Mouse (Mus musculus): ENCODE measurements around the gene Pappa. TPM values are rescaled to one million over a fixed set of nuclear protein-coding genes. Genes with fewer than 3 reads are reported as not detected.

The Pappa gene
- total RNA-seq, 2 experiments from 2014 or later: 1.1 to 1.2 TPM

- DNase-seq (ENCODE audit: extremely low spot score in 1 of 2, low spot score in 1 of 2): no peak
These were observed 197.4 kb downstream of the Pappa start for GRCm38 (mm10) chr4:65321340-65321739.

DNA sequence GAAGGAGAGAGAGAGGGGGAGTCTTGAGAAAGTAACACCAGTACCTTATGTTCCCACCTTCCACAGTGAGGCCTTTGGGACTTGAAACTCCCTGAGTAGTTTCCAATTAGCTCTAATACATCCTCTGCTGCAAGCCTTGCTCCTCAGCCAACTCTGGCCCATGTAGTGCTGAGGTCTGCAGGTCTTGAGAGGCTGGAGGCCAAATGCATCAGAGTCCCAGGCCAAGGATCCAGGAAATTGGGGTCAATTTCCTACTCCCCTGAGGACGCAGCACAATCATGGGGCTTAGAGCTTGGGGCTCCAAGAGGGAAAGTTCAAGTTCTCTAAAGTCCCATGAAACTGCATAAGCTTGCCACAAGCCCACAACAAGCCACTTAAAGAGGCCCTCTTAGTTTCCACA, 198.0 kb downstream of the Pappa start:
- no peak for DNase-seq (ENCODE audit: extremely low spot score in 1 of 2, low spot score in 1 of 2)

- no peak for DNase-seq (ENCODE audit: extremely low spot score in 1 of 2, low spot score in 1 of 2)
These were observed 201.8 kb downstream of the Pappa start for GRCm38 (mm10) chr4:65325816-65326215.

GRCm38 (mm10) chr4:65328486-65329308, 204.7 kb downstream of the Pappa start:
- no peak for DNase-seq (ENCODE audit: extremely low spot score in 1 of 2, low spot score in 1 of 2)

DNA sequence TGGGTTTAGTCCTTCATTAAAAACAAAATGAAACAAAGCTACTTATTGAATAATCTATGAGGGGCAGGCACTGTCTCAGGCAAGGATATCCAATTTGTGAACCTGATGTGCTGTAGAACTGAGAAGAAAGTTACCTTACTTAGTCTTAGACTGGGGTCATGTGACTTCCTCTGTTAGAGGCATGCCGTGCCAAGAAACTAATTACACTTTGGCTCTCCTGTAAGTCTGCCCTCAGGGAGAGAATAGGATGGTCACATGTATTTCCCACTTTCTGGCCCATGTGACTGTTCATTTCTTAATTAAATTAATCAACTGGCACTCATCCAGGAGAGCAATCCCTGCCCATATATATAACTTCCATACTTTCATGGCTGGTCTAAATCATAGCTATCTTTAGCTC, 209.7 kb downstream of the Pappa start:
- DNase-seq (ENCODE audit: extremely low spot score in 1 of 2, low spot score in 1 of 2): no peak

- DNase-seq (ENCODE audit: extremely low spot score in 1 of 2, low spot score in 1 of 2): no peak
These were observed 217.8 kb downstream of the Pappa start for GRCm38 (mm10) chr4:65341766-65342165.

DNA sequence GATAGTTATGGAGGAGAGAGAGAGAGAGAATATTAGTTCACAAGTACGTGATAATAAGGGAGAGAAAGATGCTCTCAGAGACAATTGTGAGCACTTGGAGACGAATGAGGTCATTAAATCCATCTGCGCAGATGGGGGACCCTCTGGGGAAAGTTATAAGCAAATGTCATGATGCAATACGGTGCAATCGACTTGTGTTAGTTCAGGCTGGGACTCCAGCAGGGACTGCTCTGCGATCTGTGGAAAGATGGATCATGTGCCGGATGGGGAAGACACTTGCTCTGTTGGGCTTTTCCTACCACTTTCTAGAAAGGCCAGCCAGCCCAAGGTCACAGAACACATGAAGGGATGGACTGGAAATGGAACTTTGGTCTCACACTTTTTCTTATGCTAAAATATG, 226.5 kb downstream of the Pappa start:
- DNase-seq (ENCODE audit: extremely low spot score in 1 of 2, low spot score in 1 of 2): no peak

DNA sequence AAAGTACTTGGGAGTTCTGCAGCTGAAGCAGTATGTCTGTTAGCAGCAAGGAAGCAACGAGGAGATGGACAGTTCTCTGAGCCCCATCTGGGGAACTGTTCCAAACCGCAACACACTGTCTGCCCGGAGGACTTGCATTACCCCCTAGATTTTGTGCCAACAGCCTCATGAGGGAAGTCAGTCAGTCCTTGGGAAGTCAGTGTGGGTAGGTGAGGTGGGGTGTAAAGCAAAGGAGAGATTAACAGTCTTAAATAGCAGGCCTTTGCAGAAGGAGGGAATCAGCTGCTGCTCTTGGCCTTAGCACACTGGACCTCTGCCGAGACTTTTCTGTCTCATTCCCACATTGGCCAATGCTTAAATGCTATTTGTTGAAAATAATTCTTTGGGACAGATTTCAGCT, 230.6 kb downstream of the Pappa start:
- DNase-seq (ENCODE audit: extremely low spot score in 1 of 2, low spot score in 1 of 2): no peak

- no peak for DNase-seq (ENCODE audit: extremely low spot score in 1 of 2, low spot score in 1 of 2)
These were observed 243.2 kb downstream of the Pappa start for GRCm38 (mm10) chr4:65367135-65367534.

DNA sequence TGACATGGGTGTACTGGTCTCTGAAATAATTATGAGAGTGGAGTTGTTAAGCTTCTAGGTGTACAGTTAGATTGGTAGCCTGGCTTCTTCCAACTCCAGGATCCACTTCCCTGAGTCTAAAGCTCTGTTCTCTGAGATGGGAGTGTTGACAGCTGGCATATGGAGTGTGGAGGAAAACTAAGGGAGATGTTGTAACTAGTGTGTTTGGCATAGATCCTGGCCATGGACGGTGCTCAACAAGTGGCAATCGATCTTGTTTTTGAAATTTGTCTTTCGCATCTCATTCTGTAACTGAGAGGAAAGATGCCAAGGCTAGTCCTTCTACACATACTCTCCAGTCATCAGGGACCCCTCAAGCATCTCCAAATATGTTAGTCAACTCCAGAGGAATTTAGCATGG, 248.8 kb downstream of the Pappa start:
- no peak for DNase-seq (ENCODE audit: extremely low spot score in 1 of 2, low spot score in 1 of 2)

DNA sequence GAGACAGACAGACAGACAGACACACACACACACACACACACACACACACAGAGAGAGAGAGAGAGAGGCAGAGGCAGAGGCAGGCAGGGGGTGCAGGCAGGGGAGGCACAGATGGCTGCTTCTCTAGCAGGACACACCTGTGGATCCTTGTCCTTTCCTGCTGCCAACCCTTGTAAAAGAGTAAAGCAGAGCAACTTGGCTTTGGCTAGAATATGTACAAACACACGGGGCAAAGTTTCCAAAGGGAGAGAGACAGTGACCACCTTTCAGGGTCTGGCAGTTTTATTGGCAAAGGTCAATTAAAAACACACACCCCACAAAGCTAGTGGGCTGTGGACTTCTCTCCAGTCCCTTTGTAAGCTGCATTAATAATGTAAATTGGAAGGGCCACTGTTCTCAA, 249.9 kb downstream of the Pappa start:
- no peak for DNase-seq (ENCODE audit: extremely low spot score in 1 of 2, low spot score in 1 of 2)

DNA sequence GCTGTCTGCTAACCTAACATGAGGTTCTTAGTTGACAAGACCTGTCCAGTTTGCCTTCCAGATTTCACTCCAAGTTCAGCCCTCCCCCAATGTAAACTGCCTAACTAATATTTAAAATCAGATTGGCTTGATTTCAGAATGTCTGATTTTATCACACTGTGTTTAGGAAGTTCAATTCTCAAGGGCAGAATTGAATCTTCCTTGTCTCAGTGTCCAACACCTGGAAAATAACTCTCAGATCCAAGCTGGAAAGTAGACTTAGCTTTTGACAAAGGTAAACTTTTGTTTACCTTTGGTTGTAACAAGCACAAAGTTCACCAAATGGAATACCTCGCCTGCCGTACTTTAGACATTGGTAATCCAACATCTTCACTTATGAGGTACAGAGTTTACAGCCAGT, 252.6 kb downstream of the Pappa start:
- no peak for DNase-seq (ENCODE audit: extremely low spot score in 1 of 2, low spot score in 1 of 2)

DNA sequence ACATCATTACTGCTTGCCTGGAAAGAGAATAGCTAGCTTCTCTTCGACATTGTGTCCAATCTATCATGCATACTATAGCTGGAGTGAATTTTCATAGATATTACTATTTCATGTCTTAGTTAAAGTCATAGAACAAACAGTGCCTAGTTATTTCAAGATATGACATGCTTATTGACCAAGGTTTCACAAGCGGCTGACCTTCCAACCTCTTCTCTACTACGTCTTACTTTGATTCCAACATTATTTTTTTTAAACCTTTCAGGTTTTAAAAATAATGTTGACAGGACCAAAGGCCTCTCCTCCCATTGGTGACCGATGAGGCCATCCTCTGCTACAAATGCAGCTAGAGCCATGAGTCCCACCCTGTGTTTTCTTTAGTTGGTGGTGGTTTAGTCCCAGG, 255.5 kb downstream of the Pappa start:
- DNase-seq (ENCODE audit: extremely low spot score in 1 of 2, low spot score in 1 of 2): no peak

DNA sequence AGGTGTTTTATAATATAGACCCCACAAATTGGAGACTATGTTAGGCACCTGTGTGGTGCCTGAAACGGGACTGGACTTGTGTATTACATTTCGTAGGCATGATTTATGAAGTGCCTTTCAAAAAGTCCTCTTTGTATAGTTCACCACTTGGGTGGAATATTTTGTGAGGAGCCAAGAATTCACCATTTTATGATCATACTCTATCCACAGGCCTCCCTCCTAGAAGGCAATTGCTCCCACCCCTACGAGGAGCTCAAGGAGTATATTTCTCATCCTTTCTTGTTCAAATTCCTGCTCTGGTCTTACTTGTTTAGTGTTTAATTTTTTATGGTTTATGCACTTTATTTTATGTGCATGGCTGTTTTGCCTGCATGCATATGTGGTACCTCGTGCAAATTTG, 259.1 kb downstream of the Pappa start:
- no peak for DNase-seq (ENCODE audit: extremely low spot score in 1 of 2, low spot score in 1 of 2)

DNA sequence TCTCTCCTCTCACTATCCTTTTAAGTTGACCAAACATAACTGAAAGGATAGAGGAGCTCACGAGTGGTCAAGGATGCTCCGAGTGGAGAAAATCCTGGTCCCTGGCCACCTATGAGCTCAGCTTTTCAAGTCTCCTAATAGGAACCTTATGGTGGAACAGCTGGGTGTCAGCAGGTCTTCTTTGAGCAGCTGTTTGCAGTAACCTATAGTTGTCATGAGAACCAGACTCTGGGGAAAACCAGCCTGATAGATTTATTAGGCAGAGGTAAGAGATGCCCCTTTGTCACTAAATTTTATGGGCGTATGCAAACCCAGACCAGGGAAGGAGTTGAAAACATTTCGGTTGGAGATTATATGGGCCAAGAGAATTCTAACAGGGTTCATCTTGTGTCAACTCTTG, 267.0 kb downstream of the Pappa start:
- DNase-seq (ENCODE audit: extremely low spot score in 1 of 2, low spot score in 1 of 2): no peak

DNA sequence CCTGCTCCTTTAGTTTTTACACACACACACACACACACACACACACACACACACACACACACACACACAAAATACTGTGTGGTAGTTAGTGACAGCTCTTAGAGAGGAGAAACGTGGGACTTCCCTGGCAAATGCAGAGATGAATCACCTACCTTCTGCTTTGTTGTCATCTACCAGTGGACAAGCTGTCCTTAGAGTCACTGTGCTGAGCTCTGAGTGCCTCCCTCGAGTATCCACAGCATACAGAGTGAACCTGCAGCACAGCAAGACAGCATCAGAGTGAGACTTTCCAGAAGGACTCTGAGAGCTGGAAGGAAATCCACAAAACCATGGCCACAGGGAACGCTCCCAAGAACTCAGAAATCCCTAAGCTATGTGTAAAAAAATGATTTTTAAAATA, 272.8 kb downstream of the Pappa start:
- no peak for DNase-seq (ENCODE audit: extremely low spot score in 1 of 2, low spot score in 1 of 2)

DNA sequence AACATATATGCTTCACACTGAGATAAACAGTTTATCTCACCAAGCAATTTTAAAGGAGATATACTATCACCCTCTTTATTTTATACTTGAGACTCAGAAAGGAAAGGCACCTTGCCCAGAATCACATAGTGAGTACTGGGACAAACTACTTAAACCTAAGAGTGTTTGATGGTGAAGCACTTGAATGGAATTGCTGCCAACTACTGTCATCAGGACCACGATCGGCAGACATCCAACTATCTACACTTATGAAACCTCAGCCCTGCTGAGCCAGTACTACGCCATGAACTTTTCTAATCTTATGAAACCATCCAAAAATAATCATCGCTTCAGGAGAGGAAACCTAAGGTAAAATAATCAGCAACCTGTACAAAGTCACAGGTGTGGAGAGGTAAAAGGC, 275.5 kb downstream of the Pappa start:
- DNase-seq (ENCODE audit: extremely low spot score in 1 of 2, low spot score in 1 of 2): no peak

GRCm38 (mm10) chr4:65402286-65402685, 278.3 kb downstream of the Pappa start:
- no peak for DNase-seq (ENCODE audit: extremely low spot score in 1 of 2, low spot score in 1 of 2)

GRCm38 (mm10) chr4:65402836-65403634, 279.1 kb downstream of the Pappa start:
- no peak for DNase-seq (ENCODE audit: extremely low spot score in 1 of 2, low spot score in 1 of 2)
